Mouse (Mus musculus): Measurements from ENCODE around the gene Gen1. TPM values are rescaled to one million over a fixed set of nuclear protein-coding genes. Genes with fewer than 3 reads are reported as not detected.

Gene Gen1
- polyA plus RNA-seq, 1 experiment, result 1.0 TPM

DNA sequence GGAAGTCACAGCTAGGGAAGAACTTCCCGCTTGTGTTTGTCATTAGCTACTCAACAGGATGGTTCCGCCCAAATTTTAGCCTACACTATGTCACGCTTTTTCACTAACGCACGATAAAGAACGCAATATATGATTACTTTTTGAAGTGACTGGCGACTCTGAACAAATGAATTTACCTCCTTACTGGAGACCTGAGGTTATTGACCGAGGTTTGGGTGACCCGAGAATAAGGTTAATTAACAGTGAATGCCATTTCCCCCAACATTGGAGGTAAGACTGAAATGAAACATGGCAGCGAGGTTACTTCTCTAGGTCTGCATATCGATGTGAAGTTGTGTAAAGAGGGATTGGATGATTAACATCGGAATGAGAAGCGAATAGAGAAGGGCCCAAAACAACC is 706 bp downstream of the Gen1 start:
- H3K27me3 ChIP-seq (ENCODE audit: control insufficient read depth, insufficient read depth, low read length), result no peaks in the 10 kb centered on the region
- peaks cover 5% of the 10 kb centered on the region for H3K4me1 ChIP-seq (ENCODE audit: control insufficient read depth, insufficient read depth, low read length)
- H3K36me3 ChIP-seq (ENCODE audit: control insufficient read depth, insufficient read depth, low read length), result no peaks in the 10 kb centered on the region; the same call in 1 of the 2 replicates
- peak overlapping the region; percentile 91 for H3K4me3 ChIP-seq (ENCODE audit: control insufficient read depth, low read depth, low read length)
- peak overlapping the region; percentile 78; the same call in 1 of the 2 replicates for H3K27ac ChIP-seq (ENCODE audit: control insufficient read depth, insufficient read depth, low read depth, low read length)
- TF ChIP-seq CTCF (IDR thresholded peaks at IDR 0.05; ENCODE audit: control insufficient read depth, insufficient read depth, insufficient replicate concordance, low read depth, low read length), result no peak
- no peak for TF ChIP-seq POLR2A (IDR thresholded peaks at IDR 0.05; ENCODE audit: control insufficient read depth, low read depth, low read length)

DNA sequence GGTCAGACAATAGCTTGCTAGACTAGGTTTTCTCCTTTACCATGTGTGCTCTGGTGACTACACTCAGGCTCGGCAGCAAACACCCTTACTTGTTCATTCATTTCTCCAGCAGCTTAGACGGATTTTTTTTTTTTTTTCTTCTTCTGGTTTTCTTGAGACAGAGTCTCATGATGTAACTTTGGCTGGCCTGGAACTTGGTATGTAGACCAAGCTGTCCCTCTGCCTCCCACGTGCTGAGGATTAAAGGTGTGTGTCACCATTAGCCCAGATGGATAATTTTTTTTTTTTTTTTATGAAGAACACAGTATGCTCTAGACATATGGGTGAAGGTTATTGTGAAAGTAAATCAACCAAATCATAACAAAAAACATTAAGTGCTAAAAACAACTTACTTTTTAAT is 15.3 kb downstream of the Gen1 start:
- H3K27me3 ChIP-seq (ENCODE audit: control insufficient read depth, insufficient read depth, low read length), result no peaks in the 10 kb centered on the region
- no peak overlapping the region for H3K4me3 ChIP-seq (ENCODE audit: control insufficient read depth, low read depth, low read length)
- TF ChIP-seq CTCF (IDR thresholded peaks at IDR 0.05; ENCODE audit: control insufficient read depth, insufficient read depth, insufficient replicate concordance, low read depth, low read length) (no peak), POLR2A (IDR thresholded peaks at IDR 0.05; ENCODE audit: control insufficient read depth, low read depth, low read length) (no peak)
- no peaks in the 10 kb centered on the region for H3K4me1 ChIP-seq (ENCODE audit: control insufficient read depth, insufficient read depth, low read length)
- peaks cover 1% of the 10 kb centered on the region for H3K36me3 ChIP-seq (ENCODE audit: control insufficient read depth, insufficient read depth, low read length)
- H3K27ac ChIP-seq (ENCODE audit: control insufficient read depth, insufficient read depth, low read depth, low read length), result no peak overlapping the region

DNA sequence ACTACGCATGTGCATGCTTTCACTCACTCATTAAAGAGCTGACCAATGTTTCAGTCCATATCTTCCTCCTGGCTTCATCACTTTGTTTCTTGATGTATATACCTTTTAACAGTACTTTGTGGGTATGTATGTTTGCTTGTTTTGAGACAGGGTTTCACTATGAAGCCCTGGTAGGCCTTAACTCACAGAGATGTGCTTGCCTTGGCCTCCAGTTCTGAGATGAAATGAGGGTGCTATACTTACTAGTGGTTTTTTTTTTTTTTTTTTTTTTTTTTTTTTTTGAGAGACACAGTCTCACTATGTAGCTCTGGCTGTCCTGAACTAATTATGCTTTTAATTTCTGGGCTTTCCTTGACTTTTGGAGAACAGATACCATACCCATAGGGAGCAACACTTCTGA is 18.1 kb downstream of the Gen1 start:
- no peak overlapping the region for H3K4me3 ChIP-seq (ENCODE audit: control insufficient read depth, low read depth, low read length)
- peaks cover 1% of the 10 kb centered on the region for H3K36me3 ChIP-seq (ENCODE audit: control insufficient read depth, insufficient read depth, low read length)
- TF ChIP-seq CTCF (IDR thresholded peaks at IDR 0.05; ENCODE audit: control insufficient read depth, insufficient read depth, insufficient replicate concordance, low read depth, low read length) (no peak), POLR2A (IDR thresholded peaks at IDR 0.05; ENCODE audit: control insufficient read depth, low read depth, low read length) (no peak)

DNA sequence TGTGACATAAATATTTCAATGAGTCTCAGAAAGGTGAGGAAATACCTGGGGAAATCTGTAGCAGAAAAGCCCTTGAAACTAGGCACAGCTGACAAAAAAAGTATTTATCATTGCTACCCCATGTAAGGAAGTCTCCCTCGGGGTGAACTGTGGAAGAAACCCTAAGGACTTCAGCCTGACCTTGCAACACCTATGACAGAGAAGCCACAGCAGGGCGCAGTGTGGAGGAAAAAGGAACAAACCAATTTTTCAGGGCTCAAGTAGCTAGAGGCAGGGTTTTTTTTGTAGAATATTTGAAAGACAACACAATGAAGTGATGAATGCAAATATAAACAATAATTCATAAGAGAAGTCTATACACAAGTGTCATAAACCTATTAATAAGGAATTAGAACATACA is 29.6 kb downstream of the Gen1 start:
- no peaks in the 10 kb centered on the region for H3K36me3 ChIP-seq (ENCODE audit: control insufficient read depth, insufficient read depth, low read length)
- no peak overlapping the region for H3K4me3 ChIP-seq (ENCODE audit: control insufficient read depth, low read depth, low read length)
- no peaks in the 10 kb centered on the region for H3K27me3 ChIP-seq (ENCODE audit: control insufficient read depth, insufficient read depth, low read length)
- no peak for TF ChIP-seq POLR2A (IDR thresholded peaks at IDR 0.05; ENCODE audit: control insufficient read depth, low read depth, low read length)
- no peak for TF ChIP-seq CTCF (IDR thresholded peaks at IDR 0.05; ENCODE audit: control insufficient read depth, insufficient read depth, insufficient replicate concordance, low read depth, low read length)
- H3K27ac ChIP-seq (ENCODE audit: control insufficient read depth, insufficient read depth, low read depth, low read length), result no peak overlapping the region
- H3K4me1 ChIP-seq (ENCODE audit: control insufficient read depth, insufficient read depth, low read length), result no peaks in the 10 kb centered on the region

More for the DNA sequence above, 18.1 kb downstream of the Gen1 start:
- H3K27ac ChIP-seq (ENCODE audit: control insufficient read depth, insufficient read depth, low read depth, low read length), result no peak overlapping the region
- H3K4me1 ChIP-seq (ENCODE audit: control insufficient read depth, insufficient read depth, low read length), result no peaks in the 10 kb centered on the region
- H3K27me3 ChIP-seq (ENCODE audit: control insufficient read depth, insufficient read depth, low read length), result no peaks in the 10 kb centered on the region

DNA sequence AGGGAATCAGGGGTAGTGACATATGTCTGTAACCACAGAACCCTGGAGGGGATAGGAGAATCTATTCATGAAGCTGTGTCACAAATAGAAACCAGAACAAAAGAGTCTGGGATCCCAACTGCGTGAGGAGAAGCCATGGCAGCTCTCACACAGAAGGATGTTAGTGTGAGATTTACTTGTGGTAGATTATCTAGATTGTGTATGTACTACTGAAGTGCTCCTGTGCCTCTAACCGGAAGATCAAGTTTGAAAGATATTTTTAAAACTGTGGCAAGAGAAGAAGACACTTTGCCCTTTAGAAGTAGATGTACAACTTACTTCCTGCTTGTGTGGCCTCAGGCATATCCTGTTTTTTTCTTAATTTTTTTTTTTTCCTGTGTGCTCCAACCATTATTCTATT is 35.3 kb downstream of the Gen1 start:
- Histone ChIP-seq H3K36me3 (ENCODE audit: control insufficient read depth, insufficient read depth, low read length) (no peaks in the 10 kb centered on the region), H3K27me3 (ENCODE audit: control insufficient read depth, insufficient read depth, low read length) (no peaks in the 10 kb centered on the region), H3K4me1 (ENCODE audit: control insufficient read depth, insufficient read depth, low read length) (no peaks in the 10 kb centered on the region), H3K27ac (ENCODE audit: control insufficient read depth, insufficient read depth, low read depth, low read length) (no peak overlapping the region), H3K4me3 (ENCODE audit: control insufficient read depth, low read depth, low read length) (no peak overlapping the region)
- TF ChIP-seq POLR2A (IDR thresholded peaks at IDR 0.05; ENCODE audit: control insufficient read depth, low read depth, low read length) (no peak), CTCF (IDR thresholded peaks at IDR 0.05; ENCODE audit: control insufficient read depth, insufficient read depth, insufficient replicate concordance, low read depth, low read length) (no peak)

DNA sequence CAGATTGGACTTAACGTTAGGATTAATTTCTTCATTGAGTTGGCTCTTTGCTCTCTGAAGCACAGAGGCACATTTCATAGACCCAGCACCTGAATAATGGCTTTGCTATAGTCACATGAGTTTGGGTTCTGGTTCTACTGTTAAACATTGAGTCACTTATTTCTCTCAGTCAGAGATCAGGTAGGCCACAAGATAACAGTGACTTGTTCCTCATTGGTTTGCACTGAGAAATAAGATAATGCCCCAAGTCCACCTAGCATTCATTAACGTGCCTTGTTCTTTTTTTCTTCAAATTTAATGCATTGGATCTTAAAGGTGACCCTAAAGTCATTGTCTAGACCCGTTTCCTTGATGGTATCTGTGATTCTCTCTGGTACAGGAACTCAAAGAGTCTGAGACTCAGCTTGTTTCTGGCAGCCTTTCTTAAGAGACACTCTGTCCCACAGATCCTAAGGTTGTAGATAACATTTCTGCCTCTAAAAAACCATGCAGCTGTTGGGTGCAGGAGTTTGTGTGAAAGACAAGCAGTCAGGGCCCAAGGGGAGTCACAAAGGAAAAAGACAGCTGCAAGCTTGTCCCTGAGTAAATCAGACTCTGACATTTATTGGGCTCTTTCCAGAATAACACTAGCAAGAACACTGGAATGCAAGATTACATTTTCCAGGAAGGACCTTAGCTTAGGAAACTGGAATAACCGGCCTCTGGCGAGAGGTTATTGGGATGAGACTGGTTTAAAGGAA is 38.9 kb downstream of the Gen1 start:
- TF ChIP-seq POLR2A (IDR thresholded peaks at IDR 0.05; ENCODE audit: control insufficient read depth, low read depth, low read length) (no peak), CTCF (IDR thresholded peaks at IDR 0.05; ENCODE audit: control insufficient read depth, insufficient read depth, insufficient replicate concordance, low read depth, low read length) (no peak)
- Histone ChIP-seq H3K4me3 (ENCODE audit: control insufficient read depth, low read depth, low read length) (no peak overlapping the region), H3K4me1 (ENCODE audit: control insufficient read depth, insufficient read depth, low read length) (peaks cover 10% of the 10 kb centered on the region)

DNA sequence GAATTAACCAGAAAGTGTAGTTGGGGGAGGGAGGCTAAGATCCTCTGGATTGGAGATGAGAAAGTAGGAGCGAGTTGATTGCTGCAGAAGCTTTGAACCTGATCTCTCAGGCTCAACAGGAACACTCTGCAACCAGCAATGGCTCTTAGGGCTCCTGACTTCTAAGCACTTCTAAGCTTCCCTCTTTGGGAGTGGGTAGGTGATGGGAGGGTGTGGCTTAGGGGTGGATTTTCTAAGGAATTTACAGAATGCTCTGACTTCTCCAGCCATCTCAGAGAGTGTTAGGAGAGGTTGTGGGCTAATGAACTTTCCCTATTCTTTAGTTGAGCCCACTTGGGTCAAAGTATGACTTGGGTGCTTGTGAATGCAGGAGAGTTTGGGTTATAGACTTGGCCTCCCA is 39.5 kb downstream of the Gen1 start:
- TF ChIP-seq POLR2A (IDR thresholded peaks at IDR 0.05; ENCODE audit: control insufficient read depth, low read depth, low read length) (no peak), CTCF (IDR thresholded peaks at IDR 0.05; ENCODE audit: control insufficient read depth, insufficient read depth, insufficient replicate concordance, low read depth, low read length) (no peak)
- Histone ChIP-seq H3K4me3 (ENCODE audit: control insufficient read depth, low read depth, low read length) (no peak overlapping the region), H3K4me1 (ENCODE audit: control insufficient read depth, insufficient read depth, low read length) (peaks cover 10% of the 10 kb centered on the region), H3K36me3 (ENCODE audit: control insufficient read depth, insufficient read depth, low read length) (no peaks in the 10 kb centered on the region), H3K27ac (ENCODE audit: control insufficient read depth, insufficient read depth, low read depth, low read length) (no peak overlapping the region), H3K27me3 (ENCODE audit: control insufficient read depth, insufficient read depth, low read length) (no peaks in the 10 kb centered on the region)

More for the DNA sequence above, 38.9 kb downstream of the Gen1 start:
- no peak overlapping the region for H3K27ac ChIP-seq (ENCODE audit: control insufficient read depth, insufficient read depth, low read depth, low read length)
- no peaks in the 10 kb centered on the region for H3K27me3 ChIP-seq (ENCODE audit: control insufficient read depth, insufficient read depth, low read length)
- no peaks in the 10 kb centered on the region for H3K36me3 ChIP-seq (ENCODE audit: control insufficient read depth, insufficient read depth, low read length)
